Mouse (Mus musculus): ENCODE data around the gene Camkmt.

DNA sequence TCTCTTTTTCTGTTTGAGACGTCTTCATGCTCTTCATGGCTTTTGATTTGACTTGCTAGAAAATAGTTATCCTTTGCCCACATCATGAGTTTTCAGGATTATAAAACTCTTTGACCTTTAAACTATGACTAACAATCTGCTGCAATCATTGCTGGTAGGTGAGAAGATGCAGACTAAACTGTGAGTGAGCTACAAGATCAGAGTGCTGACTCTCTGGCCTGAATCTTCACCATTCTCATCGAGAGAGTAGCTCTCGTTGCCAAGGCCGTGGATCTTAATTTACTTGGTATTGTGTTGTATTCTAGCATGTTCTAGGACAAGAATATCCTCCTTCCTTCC is 72.9 kb downstream of the Camkmt start:
- TF ChIP-seq CTCF (IDR thresholded peaks at IDR 0.05; ENCODE audit: borderline replicate concordance, extremely low read depth, insufficient read depth, insufficient read length) (no peak), POLR2A (IDR thresholded peaks at IDR 0.05; ENCODE audit: borderline replicate concordance, extremely low read depth, insufficient read depth, insufficient read length, poor library complexity, severe bottlenecking) (no peak)

Data from brain, embryonic 14.5 days (tissue).